Mouse (Mus musculus): ENCODE measurements around the gene Ggta1.

Ggta1 gene

DNA sequence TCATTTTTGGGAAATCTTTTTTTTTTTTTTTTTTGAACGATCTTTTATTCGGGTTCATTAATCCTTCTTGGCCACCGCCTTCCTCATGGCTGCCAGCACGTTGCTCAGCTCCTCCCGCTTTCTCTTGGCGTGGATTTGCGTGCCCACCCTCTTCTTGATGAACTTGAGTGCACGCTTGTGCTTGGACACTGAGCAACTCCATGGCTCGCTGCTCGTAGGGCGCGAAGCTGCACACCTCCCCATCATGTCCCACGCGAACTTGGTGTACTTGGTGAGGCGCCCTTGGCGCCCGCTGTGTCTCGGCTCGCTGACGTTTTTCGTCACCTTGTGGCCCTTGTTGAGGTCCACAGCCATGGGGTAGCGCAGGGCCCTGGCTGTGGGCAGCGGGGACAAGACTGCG lies 28.1 kb upstream of the Ggta1 start:
- DNase-seq (ENCODE audit: low spot score in 2 of 2), result no peak

DNA sequence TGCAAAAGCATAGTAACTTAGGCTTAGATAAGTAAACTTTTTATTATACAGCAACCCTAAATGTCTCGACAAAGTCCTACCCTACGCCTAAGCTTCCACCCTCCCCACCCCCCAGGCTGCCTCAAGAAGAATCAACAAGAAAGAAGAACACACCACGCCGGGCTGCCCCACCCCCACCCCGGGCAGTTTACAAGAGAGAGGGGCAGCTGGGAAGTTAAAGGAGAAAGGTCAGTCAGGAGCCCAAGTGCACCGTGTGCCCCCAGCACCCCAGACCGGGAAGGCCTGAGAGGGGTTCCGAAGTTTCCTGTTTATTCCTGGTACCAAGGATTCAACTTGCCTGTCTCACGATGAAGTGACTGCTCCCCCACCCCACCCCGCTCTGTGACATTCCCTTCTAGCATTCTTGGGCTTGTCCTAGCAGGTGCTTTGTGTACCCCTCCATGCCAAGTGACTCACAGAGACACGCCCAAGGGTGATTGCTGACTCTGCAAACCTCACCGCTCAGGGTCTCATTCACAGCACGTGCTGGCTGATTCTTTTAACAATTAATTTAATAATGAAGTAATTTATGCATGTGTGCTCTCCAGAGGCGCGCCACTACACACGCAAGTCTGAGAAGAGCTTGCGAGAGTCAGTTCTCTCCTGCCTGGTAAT lies 27.6 kb upstream of the Ggta1 start:
- no peak for DNase-seq (ENCODE audit: low spot score in 2 of 2)

DNA sequence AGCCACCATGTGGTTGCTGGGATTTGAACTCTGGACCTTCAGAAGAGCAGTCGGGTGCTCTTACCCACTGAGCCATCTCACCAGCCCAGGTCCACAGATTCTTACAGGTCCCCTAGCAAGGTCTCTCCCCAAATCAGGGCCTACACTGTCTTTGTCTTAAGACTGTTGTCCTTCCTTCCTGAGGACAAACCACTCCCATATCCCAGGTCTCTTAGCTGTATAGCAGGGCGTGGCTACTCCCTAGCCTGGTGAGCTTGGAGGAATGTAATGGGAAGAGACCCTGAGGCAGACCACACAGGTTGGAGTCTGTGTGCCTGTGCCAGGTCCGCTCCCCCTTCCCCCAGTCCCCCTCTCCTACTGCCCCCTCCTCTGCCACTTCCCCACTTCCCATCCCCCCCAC lies 24.7 kb upstream of the Ggta1 start:
- no peak for DNase-seq (ENCODE audit: low spot score in 2 of 2)

DNA sequence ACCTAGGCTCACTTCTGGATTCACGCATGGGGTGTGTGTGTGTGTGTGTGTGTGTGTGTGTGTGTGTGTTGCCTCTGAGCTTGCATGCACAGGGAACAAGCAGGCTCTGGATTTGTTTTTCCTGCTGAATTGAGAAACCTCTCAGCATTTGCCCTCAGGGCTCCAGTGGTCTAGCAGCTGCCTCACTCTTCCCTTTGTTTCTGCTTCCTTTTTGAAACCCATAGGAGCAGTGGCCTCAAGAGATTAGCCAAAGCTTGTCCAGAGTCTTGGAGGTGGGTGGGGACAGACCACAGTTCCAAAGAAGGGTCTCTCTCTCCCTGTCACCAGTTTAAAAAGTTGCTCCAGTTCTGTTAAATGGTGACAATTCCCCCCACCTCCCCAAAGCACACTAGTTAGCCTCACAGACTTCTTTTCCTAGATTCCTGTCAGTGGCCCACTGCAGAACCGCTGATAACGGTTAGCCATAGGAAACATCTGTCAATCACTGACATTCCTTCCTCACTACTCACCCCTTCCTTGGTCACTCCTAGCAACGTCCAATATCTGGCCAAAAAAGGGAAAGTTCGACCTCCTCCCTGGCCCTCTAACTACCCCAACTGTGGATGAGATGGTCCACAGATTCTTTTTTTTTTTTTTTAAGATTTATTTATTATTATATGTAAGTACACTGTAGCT lies 24.1 kb upstream of the Ggta1 start:
- DNase-seq (ENCODE audit: low spot score in 2 of 2), result no peak

DNA sequence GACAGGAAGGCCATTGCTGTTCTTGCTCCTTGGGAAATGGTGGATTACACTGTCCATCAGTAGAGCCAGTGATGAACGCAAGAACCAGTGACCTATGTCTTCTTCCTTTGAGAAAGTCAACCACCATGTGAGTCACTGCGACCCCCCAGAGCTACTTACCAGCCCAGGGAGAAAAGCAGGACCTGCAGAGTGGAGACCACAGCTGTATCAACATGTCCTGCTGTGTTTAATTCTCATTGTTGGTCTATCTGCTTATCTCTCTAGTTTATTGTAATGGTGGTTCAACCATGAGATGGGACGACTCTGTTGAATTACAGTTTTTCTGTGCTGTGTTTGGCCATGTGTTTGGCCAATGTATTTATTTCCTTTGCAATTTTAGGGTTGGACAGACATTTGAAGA lies 21.1 kb upstream of the Ggta1 start:
- DNase-seq (ENCODE audit: low spot score in 2 of 2), result no peak

DNA sequence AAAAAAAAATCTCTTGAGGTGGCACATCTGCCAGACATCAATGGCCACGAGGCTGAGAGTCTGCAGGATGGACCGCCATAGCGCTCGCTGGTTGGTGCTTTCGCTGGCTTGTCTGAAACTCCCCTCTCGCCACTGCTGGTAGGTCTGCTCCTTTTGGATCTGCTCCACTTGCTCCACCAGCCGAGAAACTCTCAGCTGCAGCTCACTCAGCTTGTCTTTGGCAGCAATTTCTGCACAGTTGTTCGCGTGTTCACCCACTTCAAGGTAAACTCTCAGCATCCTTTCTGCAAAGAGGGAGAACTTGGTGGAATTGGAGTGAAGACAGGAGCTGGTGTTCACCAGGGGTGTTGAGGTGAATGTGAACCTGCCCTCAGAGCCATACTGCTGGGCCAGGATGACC lies 20.4 kb upstream of the Ggta1 start:
- no peak for DNase-seq (ENCODE audit: low spot score in 2 of 2)

DNA sequence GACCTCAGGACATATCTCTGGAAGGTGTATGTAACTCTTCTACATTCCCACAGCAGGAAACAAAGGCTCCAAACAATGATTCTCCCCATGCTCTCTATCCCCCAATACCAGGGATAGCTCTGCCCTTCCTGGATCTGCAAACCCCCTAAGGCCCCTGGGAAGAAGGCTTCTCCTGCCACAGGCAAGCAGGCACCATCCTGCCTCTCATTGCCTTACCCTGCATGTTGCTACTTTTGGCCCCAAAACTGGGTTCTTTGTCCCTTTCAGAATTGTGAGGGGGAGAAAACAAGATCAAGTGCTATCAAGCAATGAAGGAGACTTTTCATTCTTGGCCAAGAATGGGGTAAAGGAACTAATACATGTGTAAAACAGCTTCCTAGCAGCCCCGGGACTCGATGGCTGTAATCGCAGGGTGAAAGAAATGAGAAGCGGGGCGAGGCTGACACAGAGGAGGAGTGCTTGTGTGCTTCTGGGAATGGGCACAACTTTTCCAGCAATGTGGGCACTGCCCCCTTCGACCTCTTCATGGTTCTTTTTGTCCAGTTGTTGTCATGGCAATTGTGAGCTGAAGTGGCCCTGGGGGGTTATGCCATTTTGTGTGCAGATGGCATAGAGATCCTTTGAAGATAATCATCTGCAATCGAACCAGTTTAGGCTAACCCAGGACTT lies 18.4 kb upstream of the Ggta1 start:
- no peak for DNase-seq (ENCODE audit: low spot score in 2 of 2)

DNA sequence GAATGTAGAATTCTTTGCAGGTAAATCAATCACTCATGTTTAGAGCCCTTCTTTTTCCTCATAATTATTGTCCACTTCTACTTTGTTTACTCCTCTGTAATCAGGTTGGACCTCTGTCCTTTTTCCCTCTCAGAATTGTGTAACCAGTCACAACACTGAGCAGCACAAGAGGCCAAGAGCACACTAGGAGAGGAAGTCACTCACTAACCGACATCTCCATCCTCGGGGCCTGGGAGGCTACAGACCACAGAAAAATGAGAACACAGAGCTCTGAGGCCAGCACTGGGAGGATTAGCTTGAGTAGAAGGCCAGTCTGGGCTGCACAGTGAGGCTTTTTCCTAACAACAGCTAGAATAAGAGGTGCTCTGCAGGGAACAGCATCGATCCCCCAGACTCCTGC lies 17.0 kb upstream of the Ggta1 start:
- no peak for DNase-seq (ENCODE audit: low spot score in 2 of 2)

DNA sequence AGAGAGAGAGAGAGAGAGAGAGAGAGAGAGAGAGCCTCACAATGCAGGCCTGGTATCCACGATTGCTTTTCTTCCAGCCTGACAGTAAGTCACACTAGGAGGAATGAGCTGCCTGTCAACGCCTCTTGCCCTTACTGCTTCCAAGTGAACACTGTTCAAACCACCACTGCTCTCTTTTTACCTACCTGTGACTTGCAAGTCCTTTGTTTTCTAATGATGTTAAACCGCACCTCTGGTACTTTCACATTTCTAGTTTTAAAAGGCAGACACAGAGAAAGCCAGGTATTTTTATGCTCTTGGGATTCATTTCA lies 15.7 kb upstream of the Ggta1 start:
- no peak for DNase-seq (ENCODE audit: low spot score in 2 of 2)

DNA sequence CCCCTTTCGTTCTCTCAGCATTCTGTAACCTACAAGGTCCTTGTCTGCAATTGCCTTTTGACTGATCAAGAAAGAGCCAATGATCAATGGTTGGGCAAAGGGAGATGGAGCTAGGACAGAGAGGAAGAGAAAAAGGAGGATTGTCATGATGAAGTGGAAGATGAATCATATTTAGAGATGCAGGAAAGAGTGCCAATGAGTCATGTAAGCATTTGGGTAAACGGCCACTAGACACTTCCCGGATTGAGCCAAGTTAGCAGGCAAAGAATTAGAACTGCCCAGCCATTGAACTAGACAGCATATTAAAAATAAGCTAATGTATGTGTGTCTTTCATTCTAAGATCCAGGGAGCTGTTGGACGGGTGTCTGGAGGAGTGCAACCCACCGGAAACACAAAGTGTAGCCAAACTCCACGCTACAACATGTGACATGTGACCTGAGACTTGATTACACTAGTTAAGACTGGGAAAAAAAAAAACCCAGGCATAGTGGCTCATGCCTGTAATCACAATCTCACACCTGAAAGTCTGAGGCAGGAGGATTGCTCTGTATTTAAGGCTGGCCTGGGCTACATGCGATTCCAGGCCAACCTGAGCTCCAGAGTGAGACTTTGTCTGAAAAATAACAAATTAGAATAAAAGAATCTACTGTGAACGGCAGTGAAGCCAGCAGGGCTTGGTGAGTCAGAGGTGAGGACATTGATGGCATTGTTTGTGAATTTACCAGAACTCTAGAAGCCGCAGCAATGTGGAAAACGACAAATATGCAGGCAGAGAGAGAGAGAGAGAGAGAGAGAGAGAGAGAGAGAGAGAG lies 15.2 kb upstream of the Ggta1 start:
- no peak for DNase-seq (ENCODE audit: low spot score in 2 of 2)

DNA sequence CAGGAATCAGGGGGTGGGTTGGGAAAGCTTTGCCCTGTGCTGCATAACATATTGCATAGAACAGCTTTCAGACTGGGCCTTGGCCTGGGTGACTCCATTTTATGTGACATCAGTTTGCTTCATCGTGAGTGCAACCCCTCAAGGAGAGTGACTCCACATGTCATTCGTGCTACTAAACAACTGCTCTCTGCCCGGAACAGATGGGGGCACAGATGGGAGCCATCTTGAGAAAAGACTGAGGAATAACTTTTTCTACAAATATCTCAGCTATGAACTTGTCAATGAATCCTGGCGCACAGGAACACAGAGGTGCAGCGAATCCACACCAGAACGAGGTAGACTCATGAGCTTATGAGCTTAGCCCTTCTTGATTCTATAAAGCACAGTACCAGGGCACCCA lies 14.3 kb upstream of the Ggta1 start:
- DNase-seq (ENCODE audit: low spot score in 2 of 2), result no peak

DNA sequence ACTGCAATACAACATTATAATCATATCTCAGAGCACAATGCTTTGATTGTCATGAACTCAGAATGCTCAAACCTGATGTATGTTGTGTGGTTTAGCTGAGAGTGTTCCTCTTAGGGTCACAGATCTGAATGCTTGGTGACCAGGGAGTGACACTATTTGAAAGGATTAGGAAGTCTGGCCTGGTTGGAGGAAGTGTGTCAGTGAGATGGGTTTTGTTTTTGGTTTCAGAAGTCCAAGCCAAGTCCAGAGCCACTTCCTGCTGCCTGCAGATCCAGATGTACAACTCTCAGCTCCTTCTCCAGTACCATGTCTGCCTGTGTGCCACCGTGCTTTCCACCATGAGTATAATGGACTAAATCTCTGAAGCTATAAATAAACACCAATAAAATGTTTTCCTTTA lies 11.9 kb upstream of the Ggta1 start:
- DNase-seq (ENCODE audit: low spot score in 2 of 2), result no peak

DNA sequence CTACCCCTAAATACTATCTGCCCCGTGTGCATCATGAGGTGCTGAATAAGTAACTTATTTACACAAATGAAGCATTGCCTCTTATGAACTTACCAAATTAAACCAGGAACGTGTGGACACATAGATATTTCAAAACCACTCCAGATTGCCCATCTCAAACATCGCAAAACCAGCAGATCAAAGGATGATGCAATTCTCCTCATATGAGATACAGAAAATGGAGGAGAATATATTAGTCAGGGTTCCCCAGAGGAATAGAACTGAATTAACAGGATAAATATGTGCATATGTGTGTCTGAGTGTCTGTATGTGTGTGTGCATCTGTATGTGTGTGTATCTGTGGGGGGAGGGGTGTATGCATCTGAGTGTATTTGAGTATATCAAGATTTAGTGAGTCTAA lies 6.2 kb upstream of the Ggta1 start:
- no peak for DNase-seq (ENCODE audit: low spot score in 2 of 2)

DNA sequence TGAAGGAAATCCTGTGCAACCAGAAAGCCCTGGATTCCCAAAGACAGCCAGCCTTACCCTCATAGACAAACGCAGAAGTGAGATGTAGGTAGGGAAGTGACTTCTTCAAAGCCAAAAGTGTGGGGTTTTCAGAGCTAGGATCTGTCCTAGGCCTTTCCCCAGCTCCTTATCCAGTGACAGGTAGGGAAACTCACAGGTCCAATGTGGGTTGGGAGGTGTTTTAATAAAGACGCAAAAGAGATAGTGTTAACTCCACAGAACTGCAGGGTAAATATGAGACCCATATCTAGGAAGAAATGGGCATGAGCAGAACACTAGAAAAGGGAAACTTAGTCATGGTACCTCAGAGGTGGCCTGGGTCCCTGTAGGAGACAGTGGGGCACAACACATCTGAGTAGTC lies 5.2 kb upstream of the Ggta1 start:
- no peak for DNase-seq (ENCODE audit: low spot score in 2 of 2)

DNA sequence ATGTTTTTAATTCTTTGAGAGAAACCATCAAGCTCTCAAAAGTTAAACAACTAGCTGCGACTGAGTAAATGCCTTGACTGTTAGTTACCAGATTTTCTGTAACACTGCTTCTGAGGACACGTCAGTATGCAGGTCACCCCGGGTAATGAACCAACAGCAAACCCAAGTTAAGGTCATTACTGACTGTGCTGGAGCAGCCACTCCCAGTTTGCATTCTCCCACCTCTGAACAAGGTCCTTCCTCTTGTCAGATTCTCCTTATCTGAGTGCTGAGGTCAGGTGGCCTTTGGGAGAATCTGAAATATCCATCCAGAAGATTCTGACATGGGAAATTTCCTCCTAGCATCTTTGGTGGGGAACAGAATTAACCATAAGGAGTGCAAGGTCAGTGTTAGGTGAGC lies 4.8 kb upstream of the Ggta1 start:
- DNase-seq (ENCODE audit: low spot score in 2 of 2), result no peak

DNA sequence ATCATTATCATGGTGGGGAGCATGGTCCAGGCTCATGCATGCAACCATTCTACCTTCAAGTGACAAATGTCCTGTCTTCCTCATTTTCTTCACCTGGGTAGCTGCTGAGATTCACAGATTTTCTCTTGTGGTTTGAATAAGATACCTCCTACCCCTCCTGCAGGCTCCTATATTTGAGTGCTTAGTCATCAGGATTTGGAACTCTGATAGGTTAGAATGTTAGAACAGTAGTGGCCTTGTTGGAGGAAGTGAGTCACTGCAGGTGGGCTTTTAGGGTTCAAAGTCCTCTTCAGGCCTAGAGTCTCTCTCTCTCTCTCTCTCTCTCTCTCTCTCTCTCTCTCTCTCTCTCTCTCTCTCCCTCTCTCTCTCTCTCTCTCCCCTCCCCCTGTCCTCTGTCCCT lies 2.6 kb upstream of the Ggta1 start:
- no peak for DNase-seq (ENCODE audit: low spot score in 2 of 2)

DNA sequence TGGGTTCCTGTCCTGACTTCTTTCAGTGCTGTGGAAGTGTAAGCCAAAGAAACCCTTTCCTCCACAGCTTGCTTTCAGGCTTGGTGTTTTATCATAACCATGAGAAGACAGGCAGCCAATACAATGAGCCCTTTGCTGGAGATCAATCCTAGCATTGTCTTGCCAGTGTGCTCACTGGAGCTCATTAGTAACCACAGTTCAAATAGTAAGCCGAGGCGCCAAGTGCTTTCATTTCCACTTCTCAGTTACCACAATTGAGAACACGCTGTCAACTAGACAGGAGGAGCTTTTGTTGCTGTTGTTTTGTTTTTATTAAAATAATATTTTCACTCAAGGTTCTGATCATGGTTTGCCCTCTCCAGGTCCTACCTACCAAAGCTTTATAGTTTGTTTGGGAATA lies 1.5 kb upstream of the Ggta1 start:
- no peak for DNase-seq (ENCODE audit: low spot score in 2 of 2)

DNA sequence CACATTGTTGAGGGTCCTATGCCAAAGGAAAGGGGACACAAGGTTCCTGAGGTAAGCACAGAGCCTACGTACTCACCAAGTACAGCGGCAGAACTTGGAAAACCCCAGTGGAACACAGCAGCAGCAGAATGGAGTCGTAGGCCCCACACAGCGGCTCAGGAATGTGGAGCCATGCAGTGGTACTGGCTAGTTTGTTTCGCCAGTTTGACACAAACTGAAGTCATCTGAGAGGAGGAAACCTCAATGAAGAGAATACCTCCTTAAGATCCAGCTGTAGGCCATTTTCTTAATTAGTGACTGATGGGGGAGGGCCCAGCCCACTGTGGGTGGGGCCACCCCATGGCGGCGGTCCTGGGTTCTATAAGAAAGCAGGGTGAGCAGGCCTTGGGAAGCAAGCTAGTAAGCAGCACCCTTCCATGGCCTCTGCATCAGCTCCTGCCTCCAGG lies 1.1 kb upstream of the Ggta1 start:
- no peak for DNase-seq (ENCODE audit: low spot score in 2 of 2)

DNA sequence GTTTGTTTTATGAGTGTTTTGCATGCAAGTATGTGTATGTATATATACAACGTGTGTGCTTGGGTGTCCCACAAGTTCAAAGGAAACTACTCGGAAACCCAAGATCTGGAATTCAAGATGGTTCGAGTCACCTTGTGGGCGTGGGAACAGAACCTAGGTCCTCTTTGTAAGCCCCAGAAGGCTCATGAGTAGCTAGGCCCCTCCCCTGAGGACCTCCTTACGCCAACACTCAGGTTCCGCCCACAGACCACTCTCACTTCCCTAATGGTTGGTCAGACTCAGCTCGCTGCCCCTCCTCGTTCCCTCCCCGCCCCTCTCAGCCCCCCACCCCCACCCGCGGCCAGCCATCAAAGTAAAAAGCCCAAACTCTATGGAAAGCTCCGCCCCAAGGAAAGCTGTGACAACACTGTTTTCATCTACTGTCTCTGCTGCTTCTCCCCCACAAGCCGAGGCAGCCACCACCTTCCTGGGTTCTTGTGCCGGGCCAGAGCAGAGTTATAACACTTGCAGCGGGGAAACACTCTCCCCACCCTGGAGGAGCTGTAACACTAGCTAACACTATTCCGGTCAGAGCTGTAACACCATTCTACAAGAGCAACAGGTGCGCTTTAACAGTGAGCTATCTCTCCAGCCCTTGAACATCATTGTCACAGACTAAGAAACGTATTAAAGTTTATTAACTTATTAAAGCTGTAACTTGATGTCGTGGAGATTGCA lies 499 bp upstream of the Ggta1 start:
- DNase-seq (ENCODE audit: low spot score in 2 of 2), result peak; percentile 45 to 56

DNA sequence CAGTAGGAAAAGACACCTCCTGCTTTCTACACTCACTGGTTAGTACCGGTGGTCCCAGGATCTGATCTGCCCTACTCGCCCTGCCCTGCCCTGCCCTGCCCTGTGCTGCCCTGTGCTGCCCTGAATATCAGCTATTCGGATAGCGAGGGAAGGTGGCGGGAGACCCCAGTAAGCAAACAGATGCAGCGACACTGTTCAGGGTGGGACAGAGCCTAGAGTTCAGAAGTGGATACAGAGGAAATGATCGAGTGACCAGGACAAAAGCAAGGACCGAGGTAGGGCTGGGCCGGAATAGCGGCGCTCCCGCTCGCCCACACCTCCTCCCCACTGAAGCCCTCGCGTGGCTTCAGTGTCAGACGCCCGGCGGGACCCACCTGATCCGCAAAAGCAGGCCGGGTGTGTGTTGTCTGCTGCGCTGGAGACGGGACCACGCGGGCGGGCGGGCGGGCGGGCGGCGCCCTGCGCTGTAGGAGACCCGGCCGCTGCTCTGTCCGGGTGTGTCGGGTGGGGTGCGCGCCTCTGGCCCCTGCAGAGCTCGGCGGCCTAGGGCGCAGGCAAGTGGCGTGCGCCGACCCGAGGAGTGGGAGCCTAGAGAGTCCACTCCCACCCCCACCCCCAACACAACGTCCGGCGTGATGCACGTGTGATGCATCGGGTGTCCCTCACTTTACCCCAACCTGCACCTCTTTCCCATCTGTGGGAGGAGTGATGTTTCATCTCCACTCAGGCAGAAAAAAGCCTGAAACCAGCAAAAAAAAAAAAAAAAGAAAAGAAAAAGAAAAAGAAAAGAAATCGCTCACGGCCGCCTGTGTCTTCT lies 852 bp downstream of the Ggta1 start:
- no peak for DNase-seq (ENCODE audit: low spot score in 2 of 2)

All from thymus, postnatal 10 days (tissue).